Mouse (Mus musculus) heart, adult 2 months (tissue): Measurements from ENCODE around the gene Kansl2. TPM values are rescaled to one million over a fixed set of nuclear protein-coding genes. Genes with fewer than 3 reads are reported as not detected.

Experiments
- DNase-seq, 2 experiments: peaks; one replicate each; pipeline ENCODE4 v3.0.0; 2021
- H3K27ac ChIP-seq: fragments of 200-600 bp; 2 replicates; pipeline ENCODE4 v1.8.1; 2022
- H3K27me3 ChIP-seq: fragments of 200-500 bp; 2 replicates; pipeline ENCODE4 v1.6.1; 2012; ENCODE audit warnings: mild to moderate bottlenecking, low read length, inconsistent platforms, mixed read lengths; ENCODE audit not compliant: control insufficient read depth, insufficient read depth
- H3K36me3 ChIP-seq: fragments of 200-500 bp; 2 replicates; pipeline ENCODE4 v1.6.1; 2012; ENCODE audit warnings: low read length, inconsistent platforms; ENCODE audit not compliant: control insufficient read depth, insufficient read depth
- H3K4me1 ChIP-seq: fragments of 200-500 bp; 2 replicates; pipeline ENCODE4 v1.6.1; 2011; ENCODE audit warnings: low read length; ENCODE audit not compliant: control insufficient read depth, insufficient read depth
- H3K4me3 ChIP-seq: fragments of 200-600 bp; 2 replicates; pipeline ENCODE4 v1.8.1; 2022
- H3K79me2 ChIP-seq: fragments of 200-500 bp; replicated peaks from 2 replicates; pipeline ENCODE4 v1.6.1; 2012; ENCODE audit warnings: mild to moderate bottlenecking, inconsistent platforms, low read length, moderate library complexity, mixed read lengths; ENCODE audit not compliant: control insufficient read depth, insufficient read depth
- H3K9ac ChIP-seq: fragments of 200-500 bp; 2 replicates; pipeline ENCODE4 v1.6.1; 2012; ENCODE audit warnings: low read depth, mild to moderate bottlenecking, control low read depth, inconsistent platforms, low read length, mixed read lengths
- CTCF ChIP-seq: fragments of 200-600 bp; IDR thresholded peaks from 2 replicates; pipeline ENCODE4 v1.8.1; 2022; ENCODE audit warnings: antibody characterized with exemption, mild to moderate bottlenecking, moderate library complexity
- EP300 ChIP-seq: fragments of 200-500 bp; IDR thresholded peaks from 2 replicates; pipeline ENCODE4 v1.6.1; 2011; ENCODE audit warnings: low read depth, low read length, control low read depth; ENCODE audit not compliant: insufficient read depth
- POLR2A ChIP-seq: fragments of 200-500 bp; IDR thresholded peaks from 2 replicates; pipeline ENCODE4 v1.6.1; 2011; ENCODE audit warnings: mild to moderate bottlenecking, low read depth, low read length, control low read depth; ENCODE audit not compliant: insufficient read depth
- WGBS: fragments of 180-500 bp; shearing (Covaris S2); methylation state at CpG from one replicate; pipeline ENCODE4 v1.1.7; 2018; 5-methylcytosine and 5-hydroxymethylcytosine counted together
- intact Hi-C: fragments of 180-260 bp; cut with DNase I; formaldehyde crosslinking; loops from one replicate; pipeline ENCODE4 v1.15.1; 2025
- polyA plus RNA-seq: library from polyadenylated mRNA; depleted of rRNA; stranded (reverse); fragments of >200 nt; gene quantifications from 2 replicates; pipeline ENCODE4 v1.2.3, GENCODE M21; 2012
- total RNA-seq, 2 experiments: library from RNA; stranded (reverse); gene quantifications; 2 replicates each; pipeline ENCODE4 v1.2.3; 2021

Kansl2 gene
- total and polyA plus RNA-seq, 3 experiments: 37.0 to 86.0 (median 74.5) TPM

DNA sequence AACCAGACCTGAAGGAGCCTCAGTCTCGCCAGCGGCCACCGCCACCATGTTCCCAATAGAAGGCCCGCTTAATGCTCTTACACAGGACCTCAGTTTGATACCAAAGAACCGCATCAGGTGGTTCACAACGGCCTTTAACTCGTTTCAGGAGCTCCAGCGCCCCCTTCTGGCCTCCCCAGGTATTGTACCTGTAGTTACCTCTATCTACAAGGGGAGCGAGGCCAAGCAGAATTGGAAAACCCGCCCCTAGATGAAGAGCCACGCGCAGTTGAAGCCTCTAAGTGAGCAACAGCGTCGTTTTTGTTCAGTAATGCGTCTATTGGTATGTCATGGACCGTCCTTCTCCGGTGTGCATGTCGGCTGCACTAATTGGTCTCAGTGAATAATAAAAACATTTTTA, 29.6 kb downstream of the Kansl2 start:
- H3K4me1 ChIP-seq: peaks cover 6% of the 10 kb centered on the region
- H3K27ac ChIP-seq: no peak overlapping the region
- TF ChIP-seq CTCF: peak; percentile 88
- no peak for TF ChIP-seq POLR2A
- no peak overlapping the region for H3K4me3 ChIP-seq
- peak; percentile 67 to 81 for DNase-seq
- no peak overlapping the region for H3K9ac ChIP-seq
- no peaks in the 10 kb centered on the region for H3K27me3 ChIP-seq
- intact Hi-C loops: loop anchor here (10.0 kb wide), 1 partner anchor 320 kb away; no protein-coding TSS in a partner anchor
- 12% methylated on average over 18 of the region's 18 CpGs for WGBS
- no peaks in the 10 kb centered on the region for H3K79me2 ChIP-seq
- H3K36me3 ChIP-seq: no peaks in the 10 kb centered on the region

GRCm38 (mm10) chr15:98503317-98503716, 30.7 kb downstream of the Kansl2 start:
- Histone ChIP-seq H3K4me1 (peaks cover 6% of the 10 kb centered on the region), H3K27ac (no peak overlapping the region), H3K9ac (no peak overlapping the region), H3K36me3 (no peaks in the 10 kb centered on the region), H3K27me3 (no peaks in the 10 kb centered on the region), H3K4me3 (no peak overlapping the region), H3K79me2 (no peaks in the 10 kb centered on the region)
- DNase-seq: no peak
- intact Hi-C loops: loop anchor here (10.0 kb wide), 1 partner anchor 319 kb away; no protein-coding TSS in a partner anchor
- TF ChIP-seq CTCF: no peak
- TF ChIP-seq POLR2A: no peak
- no peak for TF ChIP-seq EP300
- 88% methylated on average over 3 of the region's 3 CpGs for WGBS

GRCm38 (mm10) chr15:98497631-98498030, 36.4 kb downstream of the Kansl2 start:
- no peak overlapping the region for H3K27ac ChIP-seq
- TF ChIP-seq EP300: no peak
- TF ChIP-seq POLR2A: no peak
- no peak for TF ChIP-seq CTCF
- H3K9ac ChIP-seq: no peak overlapping the region
- H3K27me3 ChIP-seq: no peaks in the 10 kb centered on the region
- WGBS: 86% methylated on average over 17 of the region's 17 CpGs
- H3K4me1 ChIP-seq: no peaks in the 10 kb centered on the region
- no peak overlapping the region for H3K4me3 ChIP-seq
- H3K79me2 ChIP-seq: no peaks in the 10 kb centered on the region
- intact Hi-C loops: no loop called here
- H3K36me3 ChIP-seq: no peaks in the 10 kb centered on the region
- no peak for DNase-seq

DNA sequence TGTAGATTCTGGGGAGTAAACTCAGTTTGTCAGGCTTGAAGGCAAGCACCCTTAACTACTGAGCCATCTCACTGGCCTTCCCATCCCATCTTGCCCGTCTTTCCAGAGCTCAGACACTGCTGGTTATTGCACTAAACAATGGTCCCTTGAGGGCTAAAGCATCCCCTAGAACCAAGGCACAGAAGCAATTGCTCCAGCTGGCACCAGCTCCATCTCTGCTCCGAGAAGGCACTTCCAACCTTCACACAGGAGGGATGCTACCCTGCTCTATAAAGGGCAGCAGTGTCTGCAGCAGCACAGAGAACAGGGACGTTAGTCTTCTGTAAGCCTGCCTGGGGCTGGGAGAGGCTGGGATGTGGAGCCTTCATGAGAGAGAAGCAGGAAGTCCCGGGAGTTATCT, 42.0 kb downstream of the Kansl2 start, which contains the start of gene Olfr279:
Olfr279 (plus strand) TSS at position 301 of the 400 bp plus-strand sequence.
- Histone ChIP-seq H3K27ac (no peak within 1 kb of the TSS), H3K79me2 (no peaks in the 10 kb centered on the region), H3K4me1 (0 out of 2 replicates have a peak, but pooled peaks cover 1% of the 10 kb centered on the region), H3K9ac (no peak within 1 kb of the TSS), H3K4me3 (no peak within 1 kb of the TSS), H3K36me3 (no peaks in the 10 kb centered on the region), H3K27me3 (no peaks in the 10 kb centered on the region)
- no peak for TF ChIP-seq CTCF
- no peak for TF ChIP-seq EP300
- no peak for TF ChIP-seq POLR2A
- DNase-seq: no peak
- WGBS: 30% methylated on average over 4 of the region's 4 CpGs
- intact Hi-C loops: no loop called here

DNA sequence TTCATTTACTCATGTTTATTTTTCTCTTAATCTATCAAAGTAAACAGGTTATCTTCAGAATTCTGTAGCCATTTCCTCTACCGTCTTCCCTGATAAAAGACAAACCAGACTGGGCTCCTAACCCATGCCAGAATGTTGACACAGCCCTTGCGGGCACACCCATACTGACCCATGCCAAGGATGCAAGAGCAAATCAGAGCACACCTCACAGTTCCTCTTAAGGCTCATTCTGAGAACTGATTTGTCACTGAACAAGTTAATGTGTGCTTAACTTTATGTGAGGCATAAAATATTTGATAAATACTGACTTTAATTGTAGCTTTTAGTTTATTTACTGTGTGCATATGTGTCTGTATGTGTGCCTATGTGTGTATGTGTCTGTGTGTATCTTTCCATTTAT, 42.7 kb downstream of the Kansl2 start:
- Histone ChIP-seq H3K36me3 (no peaks in the 10 kb centered on the region), H3K4me3 (no peak overlapping the region), H3K79me2 (no peaks in the 10 kb centered on the region), H3K27me3 (no peaks in the 10 kb centered on the region), H3K27ac (no peak overlapping the region), H3K4me1 (0 out of 2 replicates have a peak, but pooled peaks cover 1% of the 10 kb centered on the region), H3K9ac (no peak overlapping the region)
- no peak for DNase-seq
- WGBS: 28% methylated on average over 2 of the region's 2 CpGs
- TF ChIP-seq POLR2A (no peak), EP300 (no peak), CTCF (no peak)
- intact Hi-C loops: no loop called here

DNA sequence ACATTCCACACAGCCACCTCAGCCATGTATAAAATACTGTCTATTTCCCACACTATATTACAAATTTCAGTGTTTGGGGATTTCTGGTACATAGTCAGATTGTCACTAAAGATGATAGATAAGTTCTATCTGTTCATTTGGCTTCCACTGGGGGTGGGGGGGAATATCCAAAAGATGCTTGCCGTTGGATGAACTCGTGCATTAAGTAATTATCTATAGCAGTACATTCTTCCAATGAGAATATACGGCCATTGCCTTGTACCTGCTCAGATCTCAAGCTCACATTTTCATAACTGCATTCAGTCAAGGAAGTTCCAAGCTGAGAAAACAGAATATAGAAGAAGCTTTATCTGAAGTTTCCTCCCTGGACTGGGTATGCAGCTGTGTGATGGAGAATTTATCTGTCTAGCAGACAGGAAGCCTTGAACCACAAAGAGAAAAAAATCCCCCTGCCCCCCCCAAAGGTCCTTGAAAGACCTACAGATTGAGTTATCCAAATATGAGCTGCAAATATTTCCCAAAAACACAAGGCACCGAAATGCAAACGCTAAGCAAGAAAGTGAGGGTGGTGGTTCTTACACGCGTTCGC, 47.5 kb downstream of the Kansl2 start:
- Histone ChIP-seq H3K79me2 (no peaks in the 10 kb centered on the region), H3K4me3 (no peak overlapping the region), H3K27ac (no peak overlapping the region), H3K27me3 (no peaks in the 10 kb centered on the region), H3K36me3 (peaks cover 2% of the 10 kb centered on the region; the same call in 1 of the 2 replicates), H3K4me1 (peaks cover 16% of the 10 kb centered on the region), H3K9ac (no peak overlapping the region)
- TF ChIP-seq EP300: no peak
- TF ChIP-seq CTCF: no peak
- no peak for TF ChIP-seq POLR2A
- WGBS: 92% methylated on average over 8 of the region's 8 CpGs
- intact Hi-C loops: no loop called here
- DNase-seq: no peak
